Mouse (Mus musculus): ENCODE data around the gene Tceal5.

Gene Tceal5

DNA sequence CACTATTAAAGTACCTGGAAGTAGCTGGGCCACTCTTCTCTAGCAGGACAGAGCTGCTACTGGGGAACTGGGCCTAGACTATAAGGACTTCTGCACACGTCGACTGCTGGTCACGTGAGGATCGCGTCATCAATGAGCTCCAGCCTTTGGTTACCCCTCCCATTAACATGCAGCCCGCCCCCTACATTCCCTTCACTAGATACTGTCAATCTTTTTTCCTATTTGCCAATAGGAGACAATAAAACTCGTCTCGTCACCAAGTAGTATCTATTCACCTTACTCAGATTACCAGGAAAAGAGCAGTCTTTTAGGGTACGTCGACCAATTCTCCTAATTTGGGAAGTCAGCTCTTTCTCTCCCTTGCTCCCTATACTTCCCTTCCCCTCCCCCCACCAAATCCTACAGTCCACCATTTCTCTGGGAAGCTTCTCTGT, 31.5 kb downstream of the Tceal5 start, which contains the start of gene Tceal8:
Gene Tceal8 (minus strand): TSS at position 225 of the 434 bp plus-strand sequence.
- DNase-seq (ENCODE audit: low read depth): peak; percentile 65

DNA sequence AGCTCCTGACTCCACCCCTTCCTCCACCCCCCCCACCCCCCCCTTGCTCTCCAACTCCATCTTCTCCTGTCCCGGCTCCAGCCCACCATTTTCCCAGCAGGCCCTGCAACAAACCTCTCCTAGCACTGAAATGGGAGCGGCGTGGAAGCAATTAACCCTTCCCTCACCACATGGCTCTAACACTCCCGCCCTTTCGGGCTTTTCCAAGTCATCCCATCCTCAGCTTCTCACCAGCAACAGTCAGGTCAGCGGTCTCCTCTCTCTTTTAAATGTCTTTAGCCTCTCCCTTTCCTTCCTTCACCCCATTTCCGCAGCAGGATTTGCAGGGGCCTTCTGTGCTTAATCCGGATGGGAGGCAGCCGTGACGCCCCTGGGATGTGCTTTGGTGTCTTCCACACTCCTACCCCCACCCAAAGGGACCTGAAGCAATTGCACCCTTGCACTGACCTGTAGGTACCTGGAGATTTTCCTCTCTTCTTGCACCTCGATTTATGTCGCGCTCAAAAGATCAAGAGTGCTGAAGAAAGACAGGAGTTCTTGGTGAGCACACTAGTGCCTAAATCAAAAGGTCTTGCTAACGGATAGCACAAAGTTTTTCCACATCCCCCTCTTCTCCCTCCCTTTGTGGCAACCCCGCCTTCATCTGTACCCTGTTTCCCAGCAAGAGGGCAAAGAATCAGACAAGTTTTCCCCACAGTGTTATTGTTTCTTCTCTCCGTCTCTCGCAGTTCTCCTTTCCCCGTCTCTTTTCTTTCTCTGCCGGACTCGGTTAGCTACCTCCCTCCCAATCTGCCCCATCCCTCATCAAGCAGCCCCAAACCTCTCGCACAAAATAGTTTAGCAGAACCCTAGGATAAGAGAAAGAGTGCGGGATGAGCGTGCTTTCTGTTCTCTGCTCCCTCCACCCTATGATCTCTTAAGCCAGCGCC, 32.2 kb downstream of the Tceal5 start:
- DNase-seq (ENCODE audit: low read depth): no peak

DNA sequence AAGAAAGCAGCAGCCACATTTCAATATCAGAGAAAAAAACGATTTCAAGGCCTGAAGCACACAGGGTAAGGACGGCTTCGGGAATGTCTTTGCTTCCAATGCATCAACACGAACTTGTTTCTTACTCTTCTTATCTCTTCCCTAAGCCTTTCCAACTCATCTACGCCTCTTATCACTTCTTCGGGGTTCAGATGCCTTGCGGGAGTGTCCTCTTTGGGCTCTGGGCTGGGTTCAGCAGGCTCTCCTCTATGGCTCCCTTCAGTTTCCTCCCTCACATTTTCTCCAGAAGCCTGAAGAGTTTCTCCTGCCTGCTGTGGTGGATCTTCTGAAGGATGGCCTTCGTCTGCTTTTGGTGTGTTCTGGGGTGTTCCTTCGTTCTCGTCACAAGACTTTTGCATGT, 33.1 kb downstream of the Tceal5 start:
- DNase-seq (ENCODE audit: low read depth): no peak
